Mouse (Mus musculus) ES-Bruce4 (cell line): Measurements from ENCODE around the gene Cela2a. TPM values are rescaled to one million over a fixed set of nuclear protein-coding genes. Genes with fewer than 3 reads are reported as not detected.

ENCODE experiments used
- H3K27ac ChIP-seq: 2 replicates; pipeline ENCODE4 v1.5.1; 2012; ENCODE audit warnings: low read length, inconsistent platforms; ENCODE audit not compliant: insufficient read depth
- H3K27me3 ChIP-seq: 2 replicates; pipeline ENCODE4 v1.6.1; 2012; ENCODE audit warnings: mild to moderate bottlenecking, low read length, inconsistent platforms; ENCODE audit not compliant: control insufficient read depth, poor library complexity, insufficient read depth, severe bottlenecking
- H3K36me3 ChIP-seq: 2 replicates; pipeline ENCODE4 v1.6.1; 2012; ENCODE audit warnings: inconsistent platforms, mild to moderate bottlenecking, low read length, moderate library complexity; ENCODE audit not compliant: control insufficient read depth, poor library complexity, insufficient read depth, severe bottlenecking
- H3K4me1 ChIP-seq: one replicate; pipeline ENCODE4 v1.8.1; 2011; ENCODE audit warnings: low read length; ENCODE audit not compliant: control insufficient read depth, insufficient read depth
- H3K4me3 ChIP-seq: 2 replicates; pipeline ENCODE4 v1.5.1; 2011; ENCODE audit warnings: low read depth, mild to moderate bottlenecking, low read length
- H3K9ac ChIP-seq: 2 replicates; pipeline ENCODE4 v1.6.1; 2012; ENCODE audit warnings: low read depth, mild to moderate bottlenecking, inconsistent platforms; ENCODE audit not compliant: poor library complexity, severe bottlenecking
- H3K9me3 ChIP-seq: replicated peaks from 2 replicates; pipeline ENCODE4 v1.6.1; 2012; ENCODE audit warnings: mild to moderate bottlenecking, low read length, inconsistent platforms; ENCODE audit not compliant: control insufficient read depth, poor library complexity, insufficient read depth, severe bottlenecking
- CTCF ChIP-seq: IDR thresholded peaks from one replicate; pipeline ENCODE4 v1.8.1; 2011; ENCODE audit warnings: low read depth, low read length
- EP300 ChIP-seq: IDR thresholded peaks from 2 replicates; pipeline ENCODE4 v1.6.1; 2011; ENCODE audit warnings: low read depth, low read length; ENCODE audit not compliant: insufficient read depth
- POLR2A ChIP-seq: IDR thresholded peaks from one replicate; pipeline ENCODE4 v1.8.1; 2011; ENCODE audit warnings: low read length; ENCODE audit not compliant: insufficient read depth
- polyA plus RNA-seq: library from polyadenylated mRNA; stranded (reverse); fragments of >200 nt; gene quantifications from 2 replicates; pipeline ENCODE4 v1.2.4, GENCODE M21; 2011; ENCODE audit warnings: low read depth; ENCODE audit not compliant: missing spikeins, insufficient read depth, insufficient read length

Cela2a gene
- polyA plus RNA-seq, 1 experiment, result not detected

- Histone ChIP-seq H3K27me3 (no peaks in the 10 kb centered on the region), H3K9ac (no peak overlapping the region), H3K4me1 (no peaks in the 10 kb centered on the region), H3K4me3 (no peak overlapping the region), H3K27ac (no peak overlapping the region), H3K9me3 (peaks cover 1% of the 10 kb centered on the region), H3K36me3 (no peaks in the 10 kb centered on the region)
- TF ChIP-seq POLR2A (no peak), EP300 (no peak), CTCF (no peak)
These were observed 34.4 kb upstream of the Cela2a start for GRCm38 (mm10) chr4:141860246-141860841.

GRCm38 (mm10) chr4:141859351-141859750 is 33.4 kb upstream of the Cela2a start:
- no peak overlapping the region for H3K4me3 ChIP-seq
- H3K9me3 ChIP-seq, result peaks cover 5% of the 10 kb centered on the region
- no peak overlapping the region for H3K9ac ChIP-seq
- H3K27me3 ChIP-seq, result no peaks in the 10 kb centered on the region
- TF ChIP-seq EP300, result no peak
- no peak for TF ChIP-seq POLR2A
- no peak for TF ChIP-seq CTCF
- no peaks in the 10 kb centered on the region for H3K4me1 ChIP-seq
- H3K36me3 ChIP-seq, result no peaks in the 10 kb centered on the region
- H3K27ac ChIP-seq, result no peak overlapping the region

GRCm38 (mm10) chr4:141858501-141858900 is 32.5 kb upstream of the Cela2a start:
- TF ChIP-seq CTCF (no peak), POLR2A (no peak), EP300 (no peak)
- H3K36me3 ChIP-seq, result no peaks in the 10 kb centered on the region
- no peak overlapping the region for H3K9ac ChIP-seq
- H3K9me3 ChIP-seq, result peaks cover 14% of the 10 kb centered on the region
- H3K4me1 ChIP-seq, result no peaks in the 10 kb centered on the region
- no peak overlapping the region for H3K27ac ChIP-seq
- no peak overlapping the region for H3K4me3 ChIP-seq
- no peaks in the 10 kb centered on the region for H3K27me3 ChIP-seq

- Histone ChIP-seq H3K4me1 (no peaks in the 10 kb centered on the region), H3K36me3 (no peaks in the 10 kb centered on the region), H3K27ac (no peak overlapping the region), H3K9ac (no peak overlapping the region), H3K4me3 (no peak overlapping the region), H3K27me3 (no peaks in the 10 kb centered on the region), H3K9me3 (peaks cover 20% of the 10 kb centered on the region)
- TF ChIP-seq CTCF (peak; percentile 97), EP300 (no peak), POLR2A (no peak)
These were observed 31.5 kb upstream of the Cela2a start for GRCm38 (mm10) chr4:141857422-141857930.

GRCm38 (mm10) chr4:141853437-141853836 is 27.5 kb upstream of the Cela2a start:
- no peak for TF ChIP-seq CTCF
- Histone ChIP-seq H3K4me3 (no peak overlapping the region), H3K36me3 (no peaks in the 10 kb centered on the region), H3K27ac (no peak overlapping the region), H3K4me1 (no peaks in the 10 kb centered on the region), H3K27me3 (no peaks in the 10 kb centered on the region), H3K9me3 (peaks cover 38% of the 10 kb centered on the region), H3K9ac (no peak overlapping the region)

- no peaks in the 10 kb centered on the region for H3K4me1 ChIP-seq
- TF ChIP-seq POLR2A (no peak), CTCF (no peak), EP300 (no peak)
- no peak within 1 kb of the TSS for H3K4me3 ChIP-seq
- H3K9ac ChIP-seq, result no peak within 1 kb of the TSS
- H3K27me3 ChIP-seq, result no peaks in the 10 kb centered on the region
- H3K27ac ChIP-seq, result no peak within 1 kb of the TSS
- no peaks in the 10 kb centered on the region for H3K36me3 ChIP-seq
- peaks cover 33% of the 10 kb centered on the region for H3K9me3 ChIP-seq
These were observed 20.0 kb upstream of the Cela2a start, which contains the start of gene Ctrc for GRCm38 (mm10) chr4:141845999-141846398. Gene Ctrc, minus strand, starts transcription at chr4:141846359.
